Mouse (Mus musculus): ENCODE data around the gene Dll4. TPM values are rescaled to one million over a fixed set of nuclear protein-coding genes. Genes with fewer than 3 reads are reported as not detected.

Gene Dll4
- 1 to 10 TPM; 2.1 to 3.7 (median 3.2) TPM for total RNA-seq (2022)

DNA sequence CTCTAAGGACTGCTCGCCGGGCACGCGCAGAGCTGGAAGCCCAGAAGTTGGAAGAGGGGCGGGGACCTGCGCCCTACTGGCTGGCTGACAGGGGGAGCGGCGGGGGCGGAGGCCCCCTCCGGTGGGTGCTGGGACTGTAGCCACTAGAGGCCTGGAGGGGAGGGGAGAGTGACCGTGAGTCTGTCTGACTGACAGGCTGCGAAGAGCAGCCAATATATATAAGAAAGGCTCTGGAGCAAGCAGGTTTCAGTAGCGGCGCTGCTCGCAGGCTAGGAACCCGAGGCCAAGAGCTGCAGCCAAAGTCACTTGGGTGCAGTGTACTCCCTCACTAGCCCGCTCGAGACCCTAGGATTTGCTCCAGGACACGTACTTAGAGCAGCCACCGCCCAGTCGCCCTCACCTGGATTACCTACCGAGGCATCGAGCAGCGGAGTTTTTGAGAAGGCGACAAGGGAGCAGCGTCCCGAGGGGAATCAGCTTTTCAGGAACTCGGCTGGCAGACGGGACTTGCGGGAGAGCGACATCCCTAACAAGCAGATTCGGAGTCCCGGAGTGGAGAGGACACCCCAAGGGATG is at the start of gene Dll4:
Gene Dll4 (plus strand): TSS at position 217 of the 576 bp plus-strand sequence.
- DNase-seq (ENCODE audit: low spot score in 2 of 2) = no peak

DNA sequence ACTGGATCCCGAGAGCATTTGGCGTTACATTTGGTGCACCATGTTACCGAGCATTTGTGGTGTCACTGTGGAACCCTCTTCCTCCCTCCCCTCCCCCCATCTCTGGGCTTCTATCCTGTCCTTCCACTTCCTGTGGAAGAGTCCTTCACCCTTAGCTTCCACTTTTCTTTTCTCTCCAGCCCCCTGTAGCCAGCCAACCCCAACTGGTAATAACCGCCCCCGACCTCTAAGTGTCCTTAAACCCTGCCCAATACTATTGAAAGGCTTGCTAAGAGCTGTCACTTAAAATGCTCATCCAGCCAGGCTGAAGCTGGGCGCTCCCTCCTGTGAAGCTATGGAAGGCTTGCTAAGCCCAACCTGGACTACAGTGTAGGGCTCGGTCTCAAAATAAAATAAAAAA is 48.7 kb upstream of the Dll4 start:
- no peak for DNase-seq (ENCODE audit: low spot score in 2 of 2)

DNA sequence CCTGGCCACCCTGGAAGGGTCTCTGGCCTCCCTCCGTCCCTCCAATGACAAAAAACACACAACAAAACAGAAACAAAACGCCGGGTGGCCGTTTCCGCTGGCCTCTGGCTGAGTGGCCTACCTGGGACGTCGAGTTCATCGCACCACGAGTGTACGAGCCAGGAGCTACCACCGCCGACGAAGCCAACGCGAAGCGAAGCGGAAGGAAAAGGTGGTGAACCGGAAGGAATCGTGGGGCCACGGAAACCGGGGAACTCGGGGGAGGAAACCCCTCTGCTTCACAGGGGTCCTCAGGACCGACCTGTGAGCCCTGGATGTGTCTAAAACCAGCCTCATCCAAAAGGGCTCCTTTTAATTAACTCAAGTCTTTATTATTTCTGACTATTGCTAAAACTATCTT is 47.8 kb upstream of the Dll4 start:
- DNase-seq (ENCODE audit: low spot score in 2 of 2) = no peak

DNA sequence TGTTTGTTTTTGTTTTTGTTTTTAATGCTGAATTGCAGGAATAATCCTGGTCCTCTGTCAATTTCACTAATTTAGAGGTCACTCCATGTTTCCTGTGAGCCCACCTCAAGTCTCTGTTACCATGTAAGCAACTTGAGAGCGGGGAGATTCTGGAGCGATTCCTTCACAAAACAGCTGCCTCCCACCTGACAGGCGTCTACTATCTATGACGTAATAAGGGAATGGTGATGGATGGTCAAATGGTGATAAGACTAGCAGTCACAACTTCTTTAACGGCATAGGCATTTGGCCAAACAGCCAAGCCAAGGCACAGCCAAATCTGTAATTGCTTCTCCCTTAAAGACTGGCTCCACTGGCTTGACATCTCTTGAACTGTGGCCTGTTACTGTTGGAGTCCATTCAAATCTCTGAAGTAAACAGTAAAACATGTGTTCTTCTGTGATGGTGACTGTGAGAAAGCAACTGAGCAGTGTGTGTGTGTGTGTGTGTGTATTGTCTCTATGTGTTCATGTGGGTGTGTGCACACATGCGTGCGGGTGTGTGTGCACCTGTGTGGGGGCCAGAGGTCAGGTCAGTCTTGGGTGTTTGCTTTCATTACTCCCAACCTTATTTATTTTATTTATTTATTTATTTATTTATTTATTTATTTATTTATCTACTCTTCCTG is 43.6 kb upstream of the Dll4 start:
- DNase-seq (ENCODE audit: low spot score in 2 of 2) = no peak

DNA sequence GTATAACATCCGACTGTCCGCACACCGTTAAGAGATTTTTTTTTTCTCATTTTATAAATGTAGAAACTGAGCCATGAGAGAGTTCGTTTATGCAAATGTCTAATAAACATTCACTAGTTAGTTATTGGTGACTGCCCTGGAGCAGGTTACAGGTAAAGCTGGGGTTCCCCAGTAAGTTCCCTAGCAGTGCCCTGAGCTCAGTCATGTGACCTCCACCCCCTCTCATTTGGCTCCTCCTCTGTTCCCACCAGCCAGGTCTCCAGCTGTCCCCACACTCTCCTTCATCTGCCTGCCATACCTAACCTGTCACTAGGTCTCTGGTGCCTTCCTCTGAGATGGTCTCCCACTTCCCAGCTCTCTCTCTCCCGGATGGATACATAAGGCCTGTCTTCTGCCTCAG is 38.2 kb upstream of the Dll4 start:
- DNase-seq (ENCODE audit: low spot score in 2 of 2) = no peak

DNA sequence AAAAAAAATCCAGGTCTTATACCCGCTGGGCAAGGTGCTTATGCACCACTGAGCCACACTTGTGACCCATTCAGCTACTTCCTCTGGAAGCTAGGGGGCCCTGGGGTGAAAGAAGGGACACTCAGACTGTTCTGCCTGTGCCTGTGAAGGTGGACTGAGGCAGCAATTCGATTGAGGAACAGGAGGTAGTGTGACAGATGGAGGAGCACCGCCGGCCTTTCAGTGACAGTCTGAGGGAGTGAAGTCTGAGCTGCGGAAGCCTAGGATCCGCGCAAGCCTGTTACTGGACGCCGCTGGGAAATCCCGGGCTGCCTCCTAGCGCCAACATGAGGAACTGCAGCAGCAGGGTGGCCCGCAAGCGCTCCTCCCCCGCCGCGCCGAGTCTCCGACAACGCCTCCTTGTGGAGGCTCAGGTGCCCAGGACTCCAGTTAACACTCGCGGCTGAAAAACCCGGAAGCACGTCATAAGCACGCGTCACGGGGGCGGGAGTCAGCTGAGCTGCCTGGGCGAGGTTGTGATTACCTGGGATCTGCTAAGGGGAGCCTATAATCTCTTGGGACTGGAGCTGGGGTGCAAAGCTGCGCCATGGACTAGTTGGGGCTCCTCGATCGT is 37.2 kb upstream of the Dll4 start, which contains the start of gene Vps18:
Gene Vps18 (plus strand): TSS at position 471 of the 613 bp plus-strand sequence.
- peak; percentile 97 to 98 for DNase-seq (ENCODE audit: low spot score in 2 of 2)

DNA sequence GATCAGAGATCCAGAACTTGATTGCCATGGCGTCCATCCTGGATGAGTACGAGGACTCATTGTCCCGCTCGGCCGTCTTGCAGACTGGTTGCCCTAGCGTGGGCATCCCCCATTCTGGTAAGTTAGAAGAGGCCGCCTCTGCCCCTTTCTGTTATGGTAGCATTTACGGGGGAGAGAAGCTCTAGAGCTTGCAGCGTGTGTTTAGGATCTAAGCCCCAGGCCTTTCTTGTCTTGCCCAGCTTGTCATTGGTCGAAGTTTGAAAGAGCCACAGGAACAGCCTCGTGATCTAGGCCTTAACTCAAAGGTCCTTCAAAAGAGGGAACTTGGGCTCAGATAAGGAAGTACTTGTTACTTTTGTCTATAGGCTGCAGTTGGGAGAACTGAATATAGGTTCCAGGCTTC is 36.6 kb upstream of the Dll4 start:
- DNase-seq (ENCODE audit: low spot score in 2 of 2) = no peak

DNA sequence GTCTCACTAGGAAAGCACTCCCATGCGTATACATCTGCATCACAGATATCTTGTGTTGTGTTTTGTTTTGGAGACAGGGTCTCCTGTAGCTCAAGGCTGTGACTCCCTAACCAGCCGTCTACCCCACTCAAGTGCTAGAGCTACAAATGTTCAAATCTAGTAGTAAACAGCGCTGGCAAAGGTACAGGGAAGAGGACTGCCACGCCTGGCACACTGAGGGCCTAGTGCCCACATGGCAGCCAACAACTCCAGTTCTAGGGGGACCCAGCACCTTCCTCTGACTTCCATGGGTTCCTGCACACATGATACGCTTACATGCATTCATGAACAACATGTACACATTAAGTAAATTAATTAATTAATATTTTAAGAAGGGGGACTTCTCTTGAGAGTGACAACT is 33.3 kb upstream of the Dll4 start:
- DNase-seq (ENCODE audit: low spot score in 2 of 2) = no peak

DNA sequence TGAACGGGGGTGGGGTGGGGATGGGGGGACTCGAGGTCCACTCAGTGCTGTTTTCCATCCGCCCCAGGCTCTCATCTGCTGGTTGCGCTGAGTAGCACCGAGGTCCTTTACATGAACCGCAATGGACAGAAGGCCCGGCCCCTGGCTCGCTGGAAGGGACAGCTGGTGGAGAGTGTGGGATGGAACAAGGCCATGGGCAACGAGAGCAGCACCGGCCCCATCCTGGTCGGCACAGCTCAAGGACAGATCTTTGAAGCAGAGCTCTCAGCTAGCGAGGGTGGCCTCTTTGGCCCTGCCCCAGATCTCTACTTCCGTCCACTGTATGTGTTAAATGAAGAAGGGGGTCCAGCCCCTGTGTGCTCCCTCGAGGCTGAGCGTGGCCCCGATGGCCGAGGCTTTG is 32.7 kb upstream of the Dll4 start:
- DNase-seq (ENCODE audit: low spot score in 2 of 2) = no peak

DNA sequence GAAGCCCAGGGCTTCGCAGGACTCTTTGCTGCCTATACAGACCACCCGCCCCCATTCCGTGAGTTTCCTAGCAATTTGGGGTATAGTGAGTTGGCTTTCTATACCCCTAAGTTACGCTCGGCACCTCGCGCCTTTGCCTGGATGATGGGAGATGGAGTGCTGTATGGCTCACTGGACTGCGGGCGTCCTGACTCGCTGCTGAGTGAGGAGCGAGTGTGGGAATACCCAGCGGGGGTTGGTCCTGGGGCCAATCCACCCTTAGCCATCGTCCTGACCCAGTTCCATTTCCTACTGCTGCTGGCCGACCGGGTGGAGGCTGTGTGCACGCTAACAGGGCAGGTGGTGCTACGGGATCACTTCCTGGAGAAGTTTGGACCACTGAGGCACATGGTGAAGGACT is 32.3 kb upstream of the Dll4 start:
- no peak for DNase-seq (ENCODE audit: low spot score in 2 of 2)

DNA sequence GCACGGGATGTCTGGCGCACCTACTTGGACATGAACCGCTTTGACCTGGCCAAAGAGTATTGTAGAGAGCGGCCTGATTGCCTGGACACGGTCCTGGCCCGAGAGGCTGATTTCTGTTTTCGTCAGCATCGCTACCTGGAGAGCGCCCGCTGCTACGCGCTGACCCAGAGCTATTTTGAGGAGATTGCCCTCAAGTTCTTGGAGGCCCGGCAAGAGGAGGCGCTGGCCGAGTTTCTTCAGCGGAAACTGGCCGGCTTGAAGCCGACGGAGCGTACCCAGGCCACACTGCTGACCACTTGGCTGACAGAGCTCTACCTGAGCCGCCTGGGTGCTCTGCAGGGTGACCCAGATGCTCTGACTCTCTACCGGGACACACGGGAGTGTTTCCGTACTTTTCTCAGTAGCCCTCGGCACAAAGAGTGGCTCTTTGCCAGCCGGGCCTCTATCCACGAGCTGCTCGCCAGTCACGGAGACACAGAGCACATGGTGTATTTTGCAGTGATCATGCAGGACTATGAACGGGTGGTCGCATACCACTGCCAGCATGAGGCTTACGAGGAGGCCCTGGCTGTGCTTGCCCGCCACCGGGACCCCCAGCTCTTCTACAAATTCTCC is 31.7 kb upstream of the Dll4 start:
- DNase-seq (ENCODE audit: low spot score in 2 of 2) = no peak

DNA sequence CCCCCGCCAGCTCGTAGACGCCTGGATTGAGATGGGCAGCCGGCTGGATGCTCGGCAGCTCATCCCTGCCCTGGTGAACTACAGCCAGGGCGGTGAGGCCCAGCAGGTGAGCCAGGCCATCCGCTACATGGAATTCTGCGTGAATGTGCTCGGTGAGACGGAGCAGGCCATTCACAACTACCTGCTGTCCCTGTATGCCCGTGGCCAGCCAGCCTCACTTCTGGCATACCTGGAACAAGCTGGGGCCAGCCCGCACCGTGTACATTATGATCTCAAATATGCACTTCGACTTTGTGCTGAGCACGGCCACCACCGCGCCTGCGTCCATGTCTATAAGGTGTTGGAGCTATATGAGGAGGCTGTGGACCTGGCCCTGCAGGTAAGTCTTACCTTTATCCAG is 31.2 kb upstream of the Dll4 start:
- no peak for DNase-seq (ENCODE audit: low spot score in 2 of 2)

DNA sequence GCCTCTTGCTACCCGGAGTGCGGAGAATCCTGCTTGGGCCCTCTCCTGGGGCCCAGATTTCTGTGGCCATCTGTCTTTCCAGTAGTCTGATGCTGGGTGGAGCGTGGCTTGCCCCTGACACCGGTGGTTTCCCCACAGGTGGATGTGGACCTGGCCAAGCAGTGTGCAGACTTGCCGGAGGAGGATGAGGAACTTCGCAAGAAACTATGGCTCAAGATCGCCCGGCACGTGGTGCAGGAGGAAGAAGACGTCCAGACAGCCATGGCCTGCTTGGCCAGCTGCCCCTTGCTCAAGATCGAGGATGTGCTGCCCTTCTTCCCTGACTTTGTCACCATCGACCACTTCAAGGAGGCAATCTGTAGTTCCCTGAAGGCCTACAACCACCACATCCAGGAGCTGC is 28.8 kb upstream of the Dll4 start:
- no peak for DNase-seq (ENCODE audit: low spot score in 2 of 2)

DNA sequence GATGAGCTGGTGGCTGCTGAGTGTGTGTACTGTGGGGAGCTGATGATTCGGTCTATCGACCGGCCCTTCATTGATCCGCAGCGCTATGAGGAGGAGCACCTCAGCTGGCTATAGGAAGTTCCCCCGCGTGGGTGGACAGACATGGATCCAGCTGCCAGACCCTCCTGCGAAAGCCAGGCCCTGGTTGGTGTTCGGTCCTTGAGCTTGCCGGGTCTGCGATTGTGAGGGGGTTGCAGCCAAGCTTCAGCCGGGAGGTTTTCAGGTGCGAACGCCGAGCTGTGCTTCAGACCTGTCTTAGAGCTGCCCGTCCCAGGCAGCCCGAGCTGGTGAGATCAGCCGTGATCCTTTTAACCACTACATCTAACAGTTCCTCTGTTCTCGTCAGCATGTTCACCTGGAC is 28.1 kb upstream of the Dll4 start:
- no peak for DNase-seq (ENCODE audit: low spot score in 2 of 2)

DNA sequence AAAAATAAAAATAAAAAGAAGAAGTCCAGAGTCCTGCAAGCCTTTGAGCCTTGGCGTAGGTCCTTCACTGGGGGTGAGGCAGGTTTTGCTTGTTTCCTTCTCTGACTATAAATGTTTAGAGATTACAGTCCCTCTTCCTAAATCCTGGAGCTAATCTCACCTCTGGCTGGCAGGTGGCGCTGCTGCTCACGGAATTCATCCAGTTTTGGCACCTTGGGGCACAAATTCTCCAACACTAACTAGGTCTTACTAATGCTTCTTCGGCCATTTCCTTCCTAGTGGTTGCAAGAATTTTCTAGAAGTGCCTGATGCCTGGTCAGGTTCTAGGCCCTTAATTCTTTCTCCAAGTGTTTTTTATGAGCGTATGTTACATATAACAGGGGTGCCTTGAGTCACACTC is 27.3 kb upstream of the Dll4 start:
- peak in 1 of 2 experiments; percentile 59 for DNase-seq (ENCODE audit: low spot score in 2 of 2)

DNA sequence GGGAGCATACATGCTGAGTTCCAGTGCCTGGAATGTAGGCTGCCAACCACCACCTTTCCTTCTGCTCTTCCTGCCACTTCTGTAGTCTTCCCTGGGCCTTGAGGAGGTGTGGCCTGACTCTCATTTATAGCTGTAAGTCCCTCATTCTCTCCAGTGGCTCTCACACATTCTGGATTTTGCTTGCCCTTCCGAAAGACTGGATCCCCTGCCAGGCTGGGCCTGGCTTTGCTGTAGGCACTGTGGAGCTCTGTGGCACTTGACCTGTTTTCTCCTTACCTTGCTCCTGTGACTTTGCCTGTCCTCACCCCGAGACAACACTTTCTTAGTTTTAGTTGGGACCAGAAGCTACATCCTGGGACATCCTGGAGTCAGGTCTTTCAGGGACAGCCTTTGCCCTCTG is 26.7 kb upstream of the Dll4 start:
- DNase-seq (ENCODE audit: low spot score in 2 of 2) = no peak

DNA sequence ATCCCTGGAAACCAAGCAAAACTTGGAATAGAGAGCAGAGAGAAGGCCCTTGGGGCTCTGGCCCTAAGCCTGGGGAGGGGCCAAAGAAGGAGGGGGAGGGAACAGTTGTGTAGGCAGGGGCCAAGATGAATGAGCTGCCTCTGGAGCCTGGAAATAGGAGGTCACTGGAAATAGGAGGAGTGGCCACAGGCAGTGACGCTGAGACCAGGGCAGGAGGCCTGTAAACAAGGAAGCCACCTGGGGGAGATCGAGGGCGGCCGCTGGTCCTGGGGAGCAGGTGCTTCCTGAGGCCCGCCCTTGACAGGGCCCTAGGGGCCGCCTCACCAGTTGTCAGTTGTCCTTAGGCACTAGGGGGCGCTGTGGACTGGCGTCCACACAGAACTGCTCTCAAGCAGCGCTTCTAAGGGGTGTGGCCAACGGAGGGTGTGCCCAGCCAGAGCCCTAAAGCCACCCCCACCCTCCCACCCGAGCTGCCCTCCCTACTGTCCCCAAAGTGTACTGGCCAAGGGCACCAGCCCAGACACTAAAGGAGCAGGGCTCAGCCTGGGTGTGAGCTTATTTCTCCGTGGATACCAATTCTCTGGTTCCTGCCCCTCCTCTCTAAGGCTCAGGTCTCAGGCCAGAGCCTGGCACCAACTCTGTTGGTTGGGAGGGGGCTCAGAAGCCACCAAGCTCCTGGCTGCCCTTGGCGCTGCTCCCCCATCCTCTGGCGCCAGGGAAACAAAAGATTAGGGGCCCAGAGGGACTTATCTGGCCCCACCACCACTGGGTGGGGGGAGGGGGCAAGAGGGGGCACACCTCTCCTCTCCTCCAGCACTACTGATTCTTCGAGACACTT is 25.4 kb upstream of the Dll4 start:
- DNase-seq (ENCODE audit: low spot score in 2 of 2) = peak in 1 of 2 experiments; percentile 34

DNA sequence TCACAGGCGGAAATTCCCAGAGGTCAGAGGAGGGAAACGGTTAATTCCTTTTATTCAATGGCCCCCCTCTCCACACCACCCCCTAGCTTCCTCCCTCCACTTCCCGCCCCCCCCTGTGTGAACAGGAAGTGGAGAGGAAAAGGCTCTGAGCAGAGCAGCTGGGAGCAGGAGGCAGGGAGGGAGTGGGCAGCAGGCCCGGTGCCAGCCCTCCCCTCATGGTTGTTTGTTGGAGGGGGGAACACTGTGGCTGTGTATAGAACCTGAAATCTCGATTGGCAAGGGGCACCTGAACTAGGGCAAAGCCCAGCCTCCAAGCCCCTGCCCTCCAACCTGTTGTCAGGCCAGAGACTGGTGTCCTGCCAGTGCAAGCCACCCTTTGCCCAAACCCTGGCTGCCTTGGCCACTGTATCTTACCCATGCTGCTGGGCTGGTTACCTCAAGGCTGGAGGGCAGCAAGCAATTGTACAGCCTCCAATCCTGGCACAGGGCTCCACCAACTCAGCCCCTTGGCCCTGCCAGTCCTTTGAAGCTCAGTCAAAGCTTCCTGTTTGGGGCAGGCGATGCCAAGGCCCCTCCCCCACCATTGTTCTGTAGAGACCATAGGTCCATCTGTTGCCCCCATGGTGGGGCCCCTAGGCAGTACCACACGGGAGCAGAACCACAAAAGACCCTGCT is 24.6 kb upstream of the Dll4 start:
- no peak for DNase-seq (ENCODE audit: low spot score in 2 of 2)

DNA sequence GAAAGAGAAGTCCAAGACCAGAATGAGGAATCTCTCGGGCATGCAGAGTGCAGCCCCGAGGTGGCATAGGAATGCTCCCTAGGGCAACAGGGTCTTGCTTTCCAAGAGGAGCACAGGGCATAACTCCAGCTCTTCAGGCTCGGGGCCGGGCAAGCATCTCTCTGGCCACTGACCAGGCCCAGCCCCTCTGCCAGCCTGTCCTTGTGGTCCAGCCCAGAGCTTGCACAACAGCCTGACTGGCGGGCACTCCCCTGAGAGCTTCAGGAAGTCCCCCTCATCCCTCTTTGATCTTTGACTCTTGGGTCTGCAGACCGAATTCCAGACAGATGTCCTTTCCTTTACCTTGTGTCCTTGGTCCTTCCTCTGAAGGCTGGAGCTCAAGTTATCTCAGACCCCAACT is 22.7 kb upstream of the Dll4 start:
- no peak for DNase-seq (ENCODE audit: low spot score in 2 of 2)

DNA sequence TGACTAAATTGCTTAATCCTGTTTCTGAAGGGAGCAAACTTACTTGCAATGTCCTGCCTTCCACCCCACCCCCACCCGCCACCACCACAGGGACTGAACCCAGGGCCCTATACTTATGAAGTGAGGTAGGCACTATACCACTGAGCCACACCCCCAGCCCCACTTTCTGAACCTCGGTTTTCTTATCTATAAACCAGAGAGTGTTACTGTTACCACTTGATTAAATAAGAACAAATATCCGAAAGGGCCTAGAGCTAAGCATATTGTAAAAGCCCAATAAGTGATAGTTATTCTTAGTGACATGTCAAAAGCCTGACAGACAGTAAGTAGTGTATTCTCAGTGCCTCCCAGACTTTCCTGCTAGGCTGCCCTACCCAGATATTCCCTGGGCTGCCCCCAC is 21.2 kb upstream of the Dll4 start:
- DNase-seq (ENCODE audit: low spot score in 2 of 2) = no peak

DNA sequence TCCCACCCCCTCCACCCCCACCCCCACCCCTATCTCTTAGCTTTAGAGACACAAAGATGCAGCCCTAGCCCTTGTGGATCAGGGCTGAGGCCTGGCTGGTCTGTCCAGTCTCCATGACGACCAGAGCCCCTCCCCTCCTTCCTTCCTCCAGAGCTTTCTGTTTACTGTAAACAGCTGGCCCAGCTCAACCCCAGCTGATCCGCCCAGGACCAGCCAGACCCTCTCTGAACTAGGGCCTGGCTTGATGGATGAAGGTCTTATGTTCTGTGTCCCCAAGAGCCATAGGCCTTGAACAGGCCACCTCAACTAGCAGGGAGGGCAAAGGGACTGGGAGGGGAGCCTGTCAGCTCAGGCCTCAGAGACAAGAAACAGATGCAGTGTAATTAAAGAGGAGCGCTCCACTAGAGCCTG is 20.8 kb upstream of the Dll4 start:
- DNase-seq (ENCODE audit: low spot score in 2 of 2) = no peak
